Mouse (Mus musculus) adrenal gland, adult 8-10 months (tissue): ENCODE results near the gene Shkbp1. TPM values are rescaled to one million over a fixed set of nuclear protein-coding genes. Genes with fewer than 3 reads are reported as not detected.

Experiments
- DNase-seq: peaks from one replicate; pipeline ENCODE4 v3.0.0; 2022
- total RNA-seq, 4 experiments: library from RNA; stranded (reverse); gene quantifications; 2 replicates each; pipeline ENCODE4 v1.2.4; 2022

Gene Shkbp1
- total RNA-seq, 4 experiments from 2014 or later = 19.4 to 41.1 (median 29.7) TPM

DNA sequence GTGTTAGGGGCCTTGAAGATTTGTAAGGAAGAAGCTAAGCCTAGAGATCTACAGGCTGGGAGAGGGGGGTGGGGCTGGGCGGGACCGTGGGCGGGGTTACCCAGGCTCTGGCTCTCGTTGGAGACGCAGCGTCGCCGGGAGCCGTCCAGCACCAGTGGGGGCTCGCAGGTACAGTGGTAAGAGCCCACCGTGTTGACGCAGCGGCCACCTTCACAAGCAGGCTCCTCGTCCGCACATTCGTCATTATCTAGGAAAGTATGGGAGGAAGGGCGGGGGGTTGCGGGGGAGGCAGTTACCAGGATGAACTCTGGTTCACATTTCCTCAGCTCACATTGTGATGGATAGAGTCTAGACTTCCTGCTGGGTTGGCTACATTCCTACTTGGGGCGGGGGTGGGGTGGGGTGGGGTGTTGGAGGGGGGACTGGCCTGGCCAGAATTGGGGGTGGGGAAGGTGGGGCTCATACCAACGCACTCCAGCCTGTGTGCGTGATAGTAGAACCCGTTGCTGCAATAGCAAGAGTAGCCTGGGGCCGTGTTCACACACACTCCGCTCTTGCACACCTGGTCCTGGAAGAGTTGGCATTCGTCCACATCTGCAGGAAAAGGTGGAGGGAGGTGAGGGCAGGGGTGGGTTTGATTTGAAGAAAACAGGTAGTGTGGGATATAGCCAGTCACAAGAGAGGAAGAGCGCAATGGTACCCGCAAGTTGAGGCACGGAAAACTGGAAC, 46.8 kb downstream of the Shkbp1 start:
- no peak for DNase-seq

DNA sequence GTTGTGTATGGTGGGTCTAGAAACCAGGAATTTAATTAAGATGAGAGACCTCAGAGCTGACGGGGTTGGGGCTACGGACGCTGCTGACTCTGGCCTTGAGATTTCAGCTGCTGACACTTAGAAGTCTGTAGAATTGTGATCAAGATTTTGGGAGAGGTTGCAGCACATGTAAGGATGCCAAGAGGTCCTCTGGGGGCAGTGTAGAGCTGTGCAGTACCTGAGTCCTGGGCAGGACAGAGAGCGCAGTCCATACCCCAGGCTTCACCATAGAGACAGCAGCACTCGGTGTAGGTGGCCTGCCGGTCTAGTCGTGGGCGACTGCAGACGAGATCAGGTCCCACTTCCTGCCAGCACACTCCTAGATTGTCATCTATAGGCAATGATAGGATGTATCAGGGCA, 48.3 kb downstream of the Shkbp1 start:
- no peak for DNase-seq

DNA sequence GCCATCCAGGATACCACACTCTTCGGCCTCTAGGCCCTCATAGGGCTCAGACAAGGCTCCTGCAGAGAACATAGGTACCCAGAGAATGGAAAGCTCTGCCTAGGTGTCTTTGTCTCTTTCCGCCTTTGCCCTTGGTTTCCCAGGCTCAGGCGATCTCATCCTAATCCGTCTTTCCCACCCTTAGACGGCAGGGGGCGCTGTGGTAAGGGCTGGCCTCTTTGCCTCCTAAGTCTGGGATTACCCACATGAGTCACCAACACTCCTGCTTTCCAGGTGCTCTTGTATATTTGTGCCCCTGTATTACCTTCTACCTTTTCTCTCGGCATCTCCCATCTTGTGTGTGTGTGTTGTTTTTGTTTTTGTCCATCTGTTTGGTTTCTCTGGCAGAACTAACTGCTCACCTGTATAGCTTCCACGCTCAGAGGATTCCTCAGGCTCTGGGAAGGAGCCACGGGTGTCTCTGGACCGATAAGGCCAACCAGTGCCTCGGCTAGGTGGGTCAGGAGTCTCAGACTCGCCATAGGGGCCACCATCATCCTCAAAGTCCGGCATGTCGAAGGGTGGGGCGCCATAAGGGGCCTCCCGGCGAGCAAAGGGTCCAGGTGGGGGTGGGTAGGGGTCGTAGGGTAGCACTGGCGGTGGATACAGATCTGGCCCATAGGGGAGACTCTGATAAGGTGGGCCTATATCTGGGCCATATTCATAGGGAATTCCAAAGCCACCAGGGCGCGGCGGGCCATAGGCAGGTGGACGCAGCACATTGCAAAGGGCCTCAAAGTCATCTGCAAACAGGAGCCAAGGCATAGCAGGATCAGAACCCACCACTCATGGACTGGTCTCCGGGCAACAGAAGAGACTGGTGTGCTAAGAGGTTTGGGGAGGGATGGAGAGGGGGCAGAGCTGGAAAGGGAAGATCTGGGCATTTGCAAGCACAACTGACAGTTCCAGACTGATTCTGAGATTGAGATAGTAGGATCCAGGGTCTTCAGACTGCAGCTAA, 49.4 kb downstream of the Shkbp1 start:
- no peak for DNase-seq

DNA sequence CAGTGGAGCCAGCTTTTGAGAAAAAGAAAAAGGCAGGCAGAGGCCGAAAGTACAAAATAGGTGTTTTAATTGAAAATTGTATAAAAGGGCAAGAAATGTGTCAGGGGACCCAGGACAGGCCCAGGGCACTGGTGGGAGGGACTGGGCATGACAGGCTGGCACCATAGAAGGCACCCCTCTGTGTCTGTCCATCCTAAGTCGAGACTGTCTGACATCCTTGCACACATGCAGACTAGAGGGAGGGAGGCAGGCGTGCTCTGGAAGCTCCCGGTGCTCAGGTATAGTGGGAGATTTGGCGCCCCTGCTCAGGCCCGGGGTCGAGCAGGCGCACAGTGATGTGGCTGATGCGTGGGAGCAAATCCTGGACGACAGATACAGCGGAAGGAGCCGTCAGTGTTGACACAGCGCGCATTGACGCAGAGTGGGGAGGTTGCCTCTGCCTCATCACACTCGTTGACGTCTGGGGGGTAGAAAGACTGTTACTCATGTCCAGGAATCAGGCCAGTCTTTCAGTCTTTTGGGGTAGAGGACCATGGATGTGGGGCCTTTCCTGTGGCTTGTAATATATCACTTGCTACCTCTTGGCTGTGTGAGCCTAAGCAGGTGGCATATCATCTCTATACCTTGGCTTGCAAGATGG, 50.6 kb downstream of the Shkbp1 start:
- DNase-seq = no peak

DNA sequence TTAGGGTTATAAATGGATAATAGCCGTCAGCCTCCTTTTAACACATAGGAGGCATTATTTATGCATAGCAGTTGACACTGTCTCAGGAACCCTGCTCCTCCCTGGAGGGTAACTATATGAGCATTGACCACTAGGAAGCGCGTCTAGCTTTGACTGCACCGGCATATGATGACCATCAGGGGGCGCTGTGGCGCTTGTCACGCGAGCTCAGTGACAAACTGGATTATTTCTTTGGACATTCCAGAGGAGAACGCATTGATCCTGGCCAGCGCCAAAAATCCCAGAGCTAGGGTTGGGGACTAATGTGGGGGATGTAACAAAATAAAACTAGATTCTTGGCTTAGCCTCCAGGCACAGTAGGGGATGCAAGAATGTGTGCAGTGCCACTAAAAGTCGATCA, 53.6 kb downstream of the Shkbp1 start:
- DNase-seq = peak; percentile 50

DNA sequence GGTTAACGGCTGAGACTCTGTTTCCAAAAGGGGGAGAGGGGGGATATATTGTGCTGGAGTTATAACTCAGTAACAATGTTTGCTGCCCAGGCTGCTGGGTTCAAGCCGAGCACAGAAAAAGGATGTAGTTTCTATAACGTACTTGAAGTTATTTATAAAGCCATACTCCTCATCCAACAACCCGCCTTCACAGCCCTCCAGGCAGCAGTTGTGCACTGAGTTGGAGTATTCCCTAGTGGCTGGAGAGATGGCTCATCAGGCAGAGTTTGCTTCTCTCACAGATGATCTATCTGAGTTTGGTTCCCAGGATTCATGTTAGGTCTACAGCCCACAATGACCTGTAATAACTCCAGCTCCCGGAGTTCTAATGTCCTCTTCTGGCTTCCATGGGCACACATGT, 55.0 kb downstream of the Shkbp1 start:
- no peak for DNase-seq

DNA sequence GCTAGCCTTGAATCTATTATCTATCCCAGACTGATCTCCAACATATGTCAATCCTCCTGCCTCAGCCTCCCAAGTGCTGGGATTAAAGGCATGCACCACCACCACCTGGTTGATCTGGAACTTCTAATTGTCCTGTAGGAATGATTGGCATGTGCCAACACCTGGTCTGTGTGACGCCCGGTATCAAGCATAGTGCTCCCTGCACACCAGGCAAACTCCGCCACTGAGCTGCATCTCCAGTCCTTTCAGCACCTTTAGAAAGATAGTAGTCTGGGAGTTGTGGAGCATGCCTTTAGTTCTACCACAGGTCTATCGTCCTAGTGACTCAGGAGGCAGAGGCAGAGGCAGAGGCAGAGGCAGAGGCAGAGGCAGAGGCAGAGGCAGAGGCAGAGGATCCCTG, 55.5 kb downstream of the Shkbp1 start:
- DNase-seq = no peak

DNA sequence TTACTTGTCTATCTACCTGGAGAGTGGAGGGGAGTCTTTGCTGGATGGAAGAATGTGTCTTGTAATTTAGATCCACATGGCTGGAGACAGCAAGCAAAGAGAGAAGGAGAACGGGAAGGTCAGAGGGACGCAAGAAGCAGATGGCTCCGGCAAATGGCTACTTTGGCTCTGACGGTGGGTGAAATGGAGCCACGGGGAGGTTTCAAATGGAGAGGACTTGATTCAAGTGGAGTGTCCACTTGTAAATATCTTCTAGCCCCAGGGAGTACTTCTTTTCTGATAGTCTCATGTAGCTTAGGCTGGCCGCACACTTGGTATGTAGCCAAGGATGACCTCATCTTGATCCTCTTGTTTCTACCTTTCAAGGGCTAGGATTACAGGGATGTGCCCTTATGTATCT, 57.0 kb downstream of the Shkbp1 start:
- DNase-seq = no peak

DNA sequence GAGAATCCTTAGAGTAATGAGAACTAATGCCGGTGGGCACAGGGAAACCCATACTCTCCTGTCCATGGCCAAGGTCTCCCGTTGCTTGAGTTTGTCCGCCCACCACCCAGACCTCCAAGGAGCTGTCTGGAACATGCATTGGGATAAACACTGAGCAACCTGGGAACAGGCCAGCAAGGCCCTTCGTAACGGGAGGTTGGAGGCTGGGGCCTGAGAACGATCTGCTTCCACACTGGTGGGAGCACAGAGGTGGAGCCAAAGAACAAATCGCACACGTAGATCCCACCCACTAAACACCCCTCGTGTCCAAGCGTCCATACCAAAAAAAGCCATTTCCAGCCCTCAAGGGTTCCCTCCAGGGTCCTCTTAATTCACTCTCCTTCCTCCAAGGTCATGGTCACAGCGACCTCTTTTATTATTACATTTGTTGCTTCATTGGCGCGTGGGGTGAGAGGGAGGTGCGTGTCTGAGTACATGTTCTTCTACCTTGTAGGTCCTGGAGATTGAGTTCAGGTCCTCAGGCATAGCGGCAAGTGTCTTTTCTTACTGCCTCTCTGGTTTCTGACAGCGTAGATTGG, 57.7 kb downstream of the Shkbp1 start:
- no peak for DNase-seq

DNA sequence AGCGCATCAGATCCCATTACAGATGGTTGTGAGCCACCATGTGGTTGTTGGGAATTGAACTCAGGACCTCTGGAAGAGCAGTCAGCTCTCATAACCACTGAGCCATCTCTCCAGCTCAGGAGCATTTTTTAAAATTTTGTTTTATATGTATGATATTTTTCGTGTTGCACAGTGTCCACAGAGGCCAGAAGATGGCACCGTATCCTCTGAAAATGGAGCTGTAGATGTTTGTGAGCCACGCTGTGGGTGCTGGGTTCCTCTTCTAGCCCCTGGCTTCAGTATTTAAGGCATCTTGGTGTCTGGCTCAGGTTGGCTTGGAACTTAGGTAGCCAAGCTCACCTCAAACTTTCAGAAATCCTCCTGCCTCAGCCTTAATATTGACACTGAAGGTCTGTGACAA, 59.3 kb downstream of the Shkbp1 start:
- no peak for DNase-seq

DNA sequence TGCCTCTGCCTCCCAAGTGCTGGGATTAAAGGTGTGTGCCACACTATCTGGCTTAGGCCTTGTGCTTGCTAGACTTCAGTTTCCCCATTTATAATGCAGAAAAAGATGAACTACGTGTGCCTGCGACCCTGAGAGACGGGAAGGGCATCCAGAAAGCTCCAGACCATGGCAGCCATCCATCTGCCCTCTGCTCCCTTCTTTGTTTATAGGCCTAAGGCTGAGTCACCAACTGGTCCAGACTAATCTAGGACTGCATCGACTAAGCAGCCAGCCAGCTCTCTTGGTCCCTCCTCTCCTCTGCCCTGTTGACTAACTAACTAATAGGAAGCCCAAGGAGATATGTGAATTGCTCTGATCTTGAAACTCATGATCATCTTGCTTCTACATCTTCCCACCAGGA, 59.9 kb downstream of the Shkbp1 start:
- no peak for DNase-seq

Other genes with a start within 250 kb of the Shkbp1 start
- 100 to 1,000 TPM in 2 of 4 experiments, 1 to 10 TPM in 2; 4.1 to 631 (median 184) TPM for gene Cyp2f2, start 236.1 kb downstream of the Shkbp1 start, total RNA-seq
- gene Cyp2t4, start 202.3 kb downstream of the Shkbp1 start, total RNA-seq = not detected
- 100 to 1,000 TPM in 3 of 4 experiments, 10 to 100 TPM in 1; 98.6 to 118 (median 107) TPM for gene Egln2, start 189.2 kb downstream of the Shkbp1 start, total RNA-seq
- 10 to 100 TPM; 60.6 to 88.0 (median 81.4) TPM for gene Rab4b, start 177.1 kb downstream of the Shkbp1 start, total RNA-seq
- not detected for gene Gm21983, start 174.9 kb downstream of the Shkbp1 start, total RNA-seq
- under 1 TPM in 2 of 4 experiments, not detected in 2; 0.32 to 0.64 TPM for gene Mia, start 174.9 kb downstream of the Shkbp1 start, total RNA-seq
- 10 to 100 TPM; 24.7 to 29.3 (median 27.4) TPM for gene BC024978, start 160.2 kb downstream of the Shkbp1 start, total RNA-seq
- gene Snrpa, start 159.7 kb downstream of the Shkbp1 start, total RNA-seq = 10 to 100 TPM; 77.5 to 97.0 (median 85.2) TPM
- 10 to 100 TPM; 15.5 to 17.2 (median 16.2) TPM for gene Itpkc, start 127.4 kb downstream of the Shkbp1 start, total RNA-seq
- gene Coq8b, start 123.0 kb downstream of the Shkbp1 start, total RNA-seq = 10 to 100 TPM; 42.5 to 85.7 (median 61.0) TPM
- gene Numbl, start 97.6 kb downstream of the Shkbp1 start, total RNA-seq = 10 to 100 TPM in 3 of 4 experiments, 1 to 10 TPM in 1; 8.9 to 16.2 (median 14.1) TPM
- 100 to 1,000 TPM in 3 of 4 experiments, 10 to 100 TPM in 1; 90.9 to 117 (median 108) TPM for gene Ltbp4, start 18.3 kb downstream of the Shkbp1 start, total RNA-seq
- gene Gm20479, start 1.4 kb upstream of the Shkbp1 start, total RNA-seq = 1 to 10 TPM in 1 of 4 experiments, not detected in 3; 4.0 TPM
- 1 to 10 TPM; 3.0 to 8.0 (median 4.9) TPM for gene Sptbn4, start 91.7 kb upstream of the Shkbp1 start, total RNA-seq
- gene Blvrb, start 92.0 kb upstream of the Shkbp1 start, total RNA-seq = 10 to 100 TPM; 33.7 to 49.5 (median 44.8) TPM
- 10 to 100 TPM; 12.6 to 19.4 (median 14.8) TPM for gene Sertad3, start 117.7 kb upstream of the Shkbp1 start, total RNA-seq
- 10 to 100 TPM; 20.2 to 37.1 (median 23.9) TPM for gene Sertad1, start 130.9 kb upstream of the Shkbp1 start, total RNA-seq
- gene Prx, start 143.3 kb upstream of the Shkbp1 start, total RNA-seq = 1 to 10 TPM; 2.6 to 4.7 (median 3.3) TPM
- 1 to 10 TPM in 1 of 4 experiments, under 1 TPM in 3; 0.23 to 1.1 (median 0.61) TPM for gene Hipk4, start 167.2 kb upstream of the Shkbp1 start, total RNA-seq
- 100 to 1,000 TPM; 135 to 205 (median 166) TPM for gene Pld3, start 197.2 kb upstream of the Shkbp1 start, total RNA-seq
- gene 2310022A10Rik, start 197.2 kb upstream of the Shkbp1 start, total RNA-seq = 10 to 100 TPM; 21.6 to 23.8 (median 22.0) TPM
- 100 to 1,000 TPM; 162 to 282 (median 233) TPM for gene Akt2, start 235.5 kb upstream of the Shkbp1 start, total RNA-seq